Mouse (Mus musculus) intestine, embryonic 16.5 days (tissue): ENCODE measurements at regions not wholly inside any gene's neighbourhood (a gene's known extent, or its start where the extent isn't known, plus 50 kb on each side); places are given as distances from the start of the nearest gene placed in this dataset.
A peak's percentile ranks its signal among the peaks of the same experiment; 100 is the strongest.

Source experiments
- ATAC-seq: fragments of 200-750 bp; cut with Nextera tagmentation; 2 replicates; pipeline ENCODE4 v1.8.0; 2017; ENCODE audit warnings: moderate TSS enrichment, moderate library complexity
- H3K27ac ChIP-seq: fragments of 300-500 bp; sonication (generic); 2 replicates; pipeline ENCODE4 v1.5.1; 2014; ENCODE audit warnings: mild to moderate bottlenecking, low read length
- H3K27me3 ChIP-seq: fragments of 300-500 bp; sonication (generic); replicated peaks from 2 replicates; pipeline ENCODE4 v1.6.1; 2014; ENCODE audit warnings: low read length, control low read depth, mixed read lengths; ENCODE audit not compliant: control insufficient read depth, insufficient read depth
- H3K36me3 ChIP-seq: fragments of 300-500 bp; sonication (generic); 2 replicates; pipeline ENCODE4 v1.6.1; 2014; ENCODE audit warnings: low read length, control low read depth; ENCODE audit not compliant: control insufficient read depth, insufficient read depth
- H3K4me1 ChIP-seq: fragments of 300-500 bp; sonication (generic); 2 replicates; pipeline ENCODE4 v1.6.1; 2014; ENCODE audit warnings: low read length, control low read depth, mixed read lengths; ENCODE audit not compliant: control insufficient read depth, insufficient read depth
- H3K4me2 ChIP-seq: fragments of 300-500 bp; sonication (generic); 2 replicates; pipeline ENCODE4 v1.6.1; 2014; ENCODE audit warnings: low read depth, low read length, control low read depth
- H3K4me3 ChIP-seq: fragments of 300-500 bp; sonication (generic); 2 replicates; pipeline ENCODE4 v1.5.1; 2014; ENCODE audit warnings: mild to moderate bottlenecking, low read length
- H3K9ac ChIP-seq: fragments of 300-500 bp; sonication (generic); 2 replicates; pipeline ENCODE4 v1.6.1; 2014; ENCODE audit warnings: low read depth, low read length
- H3K9me3 ChIP-seq: fragments of 300-500 bp; sonication (generic); 2 replicates; pipeline ENCODE4 v1.6.1; 2016; ENCODE audit warnings: low read length, control low read depth; ENCODE audit not compliant: control insufficient read depth
- WGBS: fragments of 180-500 bp; shearing (Covaris S2); extraction: QIAGEN DNeasy Blood & Tissue Kit; methylation state at CpG from one replicate; pipeline ENCODE4 v1.1.7; 2014; 5-methylcytosine and 5-hydroxymethylcytosine counted together

- Histone ChIP-seq H3K4me2 (peak overlapping the region; percentile 38), H3K27me3 (0 out of 2 replicates have a peak, but pooled peaks cover 2% of the 10 kb centered on the region), H3K27ac (no peak overlapping the region), H3K4me3 (0 out of 2 replicates have a peak overlapping the region, but pooled peaks have one; percentile 1), H3K9me3 (no peaks in the 10 kb centered on the region), H3K36me3 (no peaks in the 10 kb centered on the region), H3K9ac (0 out of 2 replicates have a peak overlapping the region, but pooled peaks have one; percentile 27), H3K4me1 (0 out of 2 replicates have a peak, but pooled peaks cover 2% of the 10 kb centered on the region)
- ATAC-seq: peak; percentile 78
- WGBS: 24% methylated on average over 24 of the region's 24 CpGs
Observed at GRCm38 (mm10) chr4:9096809-9097700, 858.2 kb upstream of the Car8 start.

GRCm38 (mm10) chr4:9096274-9096673, 857.4 kb upstream of the Car8 start:
- Histone ChIP-seq H3K27ac (no peak overlapping the region), H3K4me2 (no peak overlapping the region), H3K36me3 (no peaks in the 10 kb centered on the region), H3K27me3 (0 out of 2 replicates have a peak, but pooled peaks cover 2% of the 10 kb centered on the region), H3K4me3 (no peak overlapping the region), H3K9ac (no peak overlapping the region), H3K4me1 (0 out of 2 replicates have a peak, but pooled peaks cover 2% of the 10 kb centered on the region), H3K9me3 (no peaks in the 10 kb centered on the region)
- ATAC-seq: peak; percentile 22; the same call in 1 of the 2 replicates
- 84% methylated on average over 2 of the region's 2 CpGs for WGBS

- no peak overlapping the region for H3K4me3 ChIP-seq
- H3K27ac ChIP-seq: no peak overlapping the region
- no peaks in the 10 kb centered on the region for H3K9me3 ChIP-seq
- 0 out of 2 replicates have a peak, but pooled peaks have one; percentile 21 for ATAC-seq
- 49% methylated on average over 7 of the region's 7 CpGs for WGBS
- 0 out of 2 replicates have a peak, but pooled peaks cover 2% of the 10 kb centered on the region for H3K4me1 ChIP-seq
- 0 out of 2 replicates have a peak, but pooled peaks cover 2% of the 10 kb centered on the region for H3K27me3 ChIP-seq
- no peaks in the 10 kb centered on the region for H3K36me3 ChIP-seq
- H3K4me2 ChIP-seq: no peak overlapping the region
- no peak overlapping the region for H3K9ac ChIP-seq
Observed at GRCm38 (mm10) chr4:9095646-9096045, 856.8 kb upstream of the Car8 start.

- Histone ChIP-seq H3K4me1 (0 out of 2 replicates have a peak, but pooled peaks cover 2% of the 10 kb centered on the region), H3K4me3 (no peak overlapping the region), H3K36me3 (no peaks in the 10 kb centered on the region), H3K9me3 (no peaks in the 10 kb centered on the region), H3K9ac (no peak overlapping the region), H3K4me2 (no peak overlapping the region), H3K27ac (no peak overlapping the region), H3K27me3 (0 out of 2 replicates have a peak, but pooled peaks cover 2% of the 10 kb centered on the region)
- 34% methylated on average over 10 of the region's 10 CpGs for WGBS
- no peak for ATAC-seq
Observed at GRCm38 (mm10) chr4:9094522-9094921, 855.7 kb upstream of the Car8 start.

GRCm38 (mm10) chr4:9094076-9094475, 855.2 kb upstream of the Car8 start:
- H3K27ac ChIP-seq: no peak overlapping the region
- 0 out of 2 replicates have a peak, but pooled peaks cover 2% of the 10 kb centered on the region for H3K27me3 ChIP-seq
- 68% methylated on average over 6 of the region's 6 CpGs for WGBS

GRCm38 (mm10) chr4:9083526-9083925, 844.7 kb upstream of the Car8 start:
- H3K27me3 ChIP-seq: no peaks in the 10 kb centered on the region
- H3K9me3 ChIP-seq: no peaks in the 10 kb centered on the region
- 78% methylated on average over 13 of the region's 13 CpGs for WGBS
- ATAC-seq: no peak
- 0 out of 2 replicates have a peak, but pooled peaks cover 5% of the 10 kb centered on the region for H3K4me1 ChIP-seq
- H3K4me2 ChIP-seq: no peak overlapping the region
- no peak overlapping the region for H3K27ac ChIP-seq
- H3K4me3 ChIP-seq: no peak overlapping the region
- H3K9ac ChIP-seq: no peak overlapping the region
- no peaks in the 10 kb centered on the region for H3K36me3 ChIP-seq

More at GRCm38 (mm10) chr4:9094076-9094475, 855.2 kb upstream of the Car8 start:
- H3K4me1 ChIP-seq: 0 out of 2 replicates have a peak, but pooled peaks cover 2% of the 10 kb centered on the region
- ATAC-seq: no peak
- H3K9me3 ChIP-seq: no peaks in the 10 kb centered on the region
- H3K36me3 ChIP-seq: no peaks in the 10 kb centered on the region
- H3K4me2 ChIP-seq: no peak overlapping the region
- H3K4me3 ChIP-seq: no peak overlapping the region
- no peak overlapping the region for H3K9ac ChIP-seq

- Histone ChIP-seq H3K4me1 (0 out of 2 replicates have a peak, but pooled peaks cover 5% of the 10 kb centered on the region), H3K9me3 (no peaks in the 10 kb centered on the region), H3K27ac (no peak overlapping the region), H3K36me3 (no peaks in the 10 kb centered on the region), H3K9ac (no peak overlapping the region), H3K27me3 (no peaks in the 10 kb centered on the region), H3K4me2 (no peak overlapping the region), H3K4me3 (no peak overlapping the region)
- 36% methylated on average over 14 of the region's 14 CpGs for WGBS
- ATAC-seq: peak; percentile 73
Observed at GRCm38 (mm10) chr4:9081701-9082562, 843.1 kb upstream of the Car8 start.

- Histone ChIP-seq H3K27me3 (no peaks in the 10 kb centered on the region), H3K27ac (no peak overlapping the region; the same call in 1 of the 2 replicates), H3K9me3 (no peaks in the 10 kb centered on the region), H3K4me3 (no peak overlapping the region), H3K36me3 (no peaks in the 10 kb centered on the region), H3K4me2 (no peak overlapping the region), H3K4me1 (0 out of 2 replicates have a peak, but pooled peaks cover 5% of the 10 kb centered on the region), H3K9ac (no peak overlapping the region)
- ATAC-seq: no peak
- WGBS: 63% methylated on average over 15 of the region's 15 CpGs
Observed at GRCm38 (mm10) chr4:9080821-9081493, 842.1 kb upstream of the Car8 start.
